Mouse (Mus musculus) c-Kit-positive CD71-positive TER-119-positive erythroid progenitor cells, embryonic 14.5 days (primary cell): ENCODE data around the gene Adam8.

ENCODE experiments used
- DNase-seq: peaks from one replicate; pipeline ENCODE4 v3.0.0-alpha.2; 2013; ENCODE audit warnings: low spot score

Gene Adam8

GRCm38 (mm10) chr7:139992406-139992805 lies at the start of gene Adam8:
TSS of gene Adam8 (minus strand) at chr7:139992562.
- peak; percentile 36 for DNase-seq

DNA sequence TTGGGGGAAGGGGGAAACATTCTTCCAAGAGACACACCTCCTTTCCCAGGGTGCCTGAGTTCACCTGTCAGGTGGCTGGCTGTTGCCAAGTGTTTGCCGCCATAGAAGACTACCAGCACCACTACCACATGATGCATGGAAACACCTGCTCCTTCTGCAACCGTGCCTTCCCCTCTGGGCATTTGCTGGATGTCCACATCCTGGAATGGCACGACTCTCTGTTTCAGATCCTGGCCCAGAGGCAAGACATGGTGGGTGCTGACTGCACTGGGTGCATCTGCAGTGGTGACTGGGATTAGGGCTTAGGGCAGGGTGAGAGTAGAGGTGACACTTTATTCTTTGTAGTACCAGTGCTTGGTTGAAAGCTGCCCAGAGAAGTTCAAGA lies 44.8 kb upstream of the Adam8 start:
- no peak for DNase-seq

DNA sequence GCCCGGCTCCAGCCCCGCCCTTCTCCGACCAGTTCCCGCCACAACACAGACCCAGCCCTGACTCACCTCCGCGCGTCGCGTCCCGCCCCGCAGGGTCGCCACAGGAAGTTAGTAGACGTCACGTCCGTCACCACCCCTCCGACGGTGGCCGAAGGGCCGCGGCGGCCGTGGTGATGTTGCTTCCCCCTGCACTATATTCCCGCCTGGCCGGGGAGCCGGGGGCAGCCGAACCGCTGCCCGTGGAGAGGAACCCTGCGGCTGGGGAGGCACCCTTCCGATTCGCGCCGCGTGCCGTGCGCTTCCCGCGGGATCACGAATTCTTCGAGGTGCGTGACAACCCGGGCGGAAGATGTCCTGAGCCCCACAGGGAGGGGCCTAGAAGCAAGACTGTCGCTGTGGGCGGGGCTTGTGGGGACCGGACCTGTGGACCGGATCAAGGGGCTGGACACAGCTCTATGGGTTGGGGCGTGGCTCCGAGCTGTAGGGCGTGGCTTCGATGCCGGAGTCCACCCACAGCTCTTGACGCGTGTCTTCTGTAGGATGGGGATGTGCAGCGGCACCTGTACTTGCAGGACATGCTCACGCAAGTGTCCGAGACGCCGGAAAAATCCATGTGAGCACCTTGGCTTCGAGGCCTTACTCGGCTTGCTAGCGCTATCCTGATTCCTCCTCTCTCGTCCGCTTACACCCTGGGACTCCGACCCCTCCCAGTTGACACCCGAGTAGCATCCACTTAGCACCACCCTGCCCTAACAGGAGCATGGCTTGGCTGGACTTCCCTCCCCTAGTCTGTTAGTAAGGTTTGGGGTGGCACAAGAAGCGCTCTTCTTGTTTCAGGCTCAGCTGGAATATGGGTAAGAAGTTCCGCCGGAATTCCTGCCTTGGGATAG lies 44.2 kb upstream of the Adam8 start, which contains the start of the genes Zfp511 and Tubgcp2:
Gene Zfp511, plus strand, starts transcription at position 111 of the 890 bp plus-strand sequence.
Gene Tubgcp2, minus strand, starts transcription at position 389 of the 890 bp plus-strand sequence.
- DNase-seq = peak; percentile 92

- DNase-seq = peak; percentile 24
These were observed 43.1 kb upstream of the Adam8 start for GRCm38 (mm10) chr7:140035456-140035855.

DNA sequence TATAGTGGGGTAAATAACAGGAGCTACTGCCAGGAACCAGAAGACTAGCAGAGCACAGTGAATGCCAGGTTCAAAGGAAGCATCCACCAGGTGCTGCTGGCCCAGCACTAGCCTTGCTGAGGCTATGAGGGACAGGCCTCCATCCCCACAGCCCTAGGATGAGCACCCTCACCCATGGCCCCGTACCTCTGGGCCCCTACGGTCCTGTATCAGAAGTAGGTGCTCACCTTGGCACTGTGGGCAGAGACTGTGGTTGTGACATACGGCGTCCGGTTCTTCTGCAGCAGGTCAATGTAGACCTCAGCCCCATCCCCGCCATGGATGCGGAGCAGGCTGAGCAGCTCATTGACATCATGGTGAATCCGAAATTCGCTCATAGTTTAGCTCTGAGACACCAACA lies 41.0 kb upstream of the Adam8 start:
- DNase-seq = no peak

DNA sequence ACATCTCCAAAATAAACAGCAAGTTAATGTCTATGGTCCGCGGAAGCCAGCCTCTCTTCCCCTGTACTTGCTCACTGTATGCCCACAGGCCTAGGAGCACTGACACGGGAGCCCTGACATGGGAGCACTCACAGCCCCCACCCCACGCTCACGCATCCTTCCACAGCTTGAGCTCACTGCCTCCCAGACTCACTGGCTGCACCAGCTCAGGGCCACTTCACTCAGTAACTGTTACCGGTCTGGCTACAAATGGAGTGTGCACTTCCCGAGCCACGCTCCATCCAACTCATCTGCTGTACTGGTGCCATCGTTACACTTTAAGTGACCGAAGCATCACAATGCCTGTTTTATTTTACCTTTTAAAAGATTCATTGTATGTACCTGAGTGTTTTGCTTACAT lies 40.0 kb upstream of the Adam8 start:
- DNase-seq = no peak

GRCm38 (mm10) chr7:140031771-140032170 lies 39.4 kb upstream of the Adam8 start:
- DNase-seq = no peak

GRCm38 (mm10) chr7:140011336-140011735 lies 19.0 kb upstream of the Adam8 start:
- DNase-seq = no peak

GRCm38 (mm10) chr7:140007781-140008180 lies 15.4 kb upstream of the Adam8 start:
- DNase-seq = no peak

DNA sequence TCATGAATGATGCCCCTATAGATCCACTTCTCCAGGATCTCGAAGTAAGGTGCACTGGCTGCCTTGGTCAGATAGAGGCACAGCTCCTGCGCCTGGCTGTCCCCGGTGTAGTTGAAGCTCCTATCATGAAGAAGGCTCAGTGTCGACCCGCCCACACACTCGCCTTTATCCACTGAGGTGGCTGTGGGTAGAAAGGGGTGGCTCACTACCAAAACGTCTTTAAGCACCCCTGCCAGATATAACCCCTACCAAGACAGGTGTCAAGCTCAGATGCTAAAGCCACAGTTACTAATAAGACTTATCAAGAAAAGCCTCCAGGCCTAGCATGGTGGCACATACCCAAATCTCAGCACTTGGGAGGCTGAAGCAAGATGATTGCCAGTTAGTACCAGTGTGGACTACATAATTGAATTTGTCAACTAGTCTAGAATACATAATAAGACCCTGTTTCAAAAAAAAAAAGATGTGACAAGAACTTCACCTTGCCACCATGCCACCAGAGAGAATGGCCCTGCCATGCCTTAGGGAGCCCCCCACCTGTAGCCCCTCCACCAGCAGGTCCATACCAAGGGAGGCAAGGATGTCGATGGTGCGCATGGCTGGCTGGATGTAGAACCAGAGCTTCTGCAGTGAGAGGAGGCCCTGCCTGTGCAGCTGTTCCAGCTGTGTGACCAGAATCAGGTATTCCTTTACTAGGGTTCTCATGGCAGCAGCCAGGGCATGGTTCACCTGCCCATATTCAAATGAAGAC lies 14.7 kb upstream of the Adam8 start:
- DNase-seq = no peak

GRCm38 (mm10) chr7:140004666-140005065 lies 12.3 kb upstream of the Adam8 start:
- DNase-seq = no peak

GRCm38 (mm10) chr7:140001086-140001740 lies 8.9 kb upstream of the Adam8 start:
- no peak for DNase-seq

GRCm38 (mm10) chr7:139998691-139999350 lies 6.5 kb upstream of the Adam8 start:
- DNase-seq = no peak

- DNase-seq = peak; percentile 54
These were observed 2.3 kb upstream of the Adam8 start for GRCm38 (mm10) chr7:139994676-139995075.

DNA sequence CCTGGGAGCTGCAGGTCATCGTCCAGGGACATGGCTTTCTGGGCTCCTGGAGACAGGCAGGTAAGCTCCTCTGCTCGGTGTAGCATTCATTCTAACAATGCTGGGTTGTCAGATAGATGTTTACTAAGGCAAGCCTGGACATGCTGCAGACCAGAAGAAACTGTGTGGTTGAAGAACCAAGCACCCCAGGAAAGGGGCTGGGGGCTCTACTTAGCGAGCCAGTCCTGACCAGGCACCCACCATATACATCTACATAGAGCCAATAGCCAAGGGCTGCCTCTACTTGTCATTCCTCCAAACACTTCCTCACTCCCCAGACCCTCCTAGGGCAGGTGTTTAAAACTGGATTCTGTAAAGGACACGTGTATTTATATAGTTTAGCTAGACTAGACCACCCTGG lies 1.8 kb upstream of the Adam8 start:
- no peak for DNase-seq

DNA sequence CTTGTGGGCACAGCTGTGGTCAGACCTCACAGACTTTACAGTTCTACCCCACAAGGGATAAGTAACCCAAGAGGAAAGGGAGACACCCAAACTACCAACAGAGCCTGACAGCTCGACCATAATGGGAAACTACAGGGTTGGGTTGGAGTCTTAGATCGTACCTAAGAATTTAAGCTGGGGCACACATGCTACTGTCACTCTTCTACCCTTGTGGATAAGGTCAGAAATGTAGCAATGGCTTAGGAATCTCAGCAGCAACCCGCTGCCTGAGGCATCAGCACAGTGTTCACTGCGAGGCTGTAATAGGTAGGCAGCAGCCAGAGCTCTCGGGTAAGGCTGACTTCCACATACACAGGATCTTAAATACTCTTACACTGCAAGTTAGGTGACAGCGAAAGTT lies 1.2 kb upstream of the Adam8 start:
- DNase-seq = no peak

DNA sequence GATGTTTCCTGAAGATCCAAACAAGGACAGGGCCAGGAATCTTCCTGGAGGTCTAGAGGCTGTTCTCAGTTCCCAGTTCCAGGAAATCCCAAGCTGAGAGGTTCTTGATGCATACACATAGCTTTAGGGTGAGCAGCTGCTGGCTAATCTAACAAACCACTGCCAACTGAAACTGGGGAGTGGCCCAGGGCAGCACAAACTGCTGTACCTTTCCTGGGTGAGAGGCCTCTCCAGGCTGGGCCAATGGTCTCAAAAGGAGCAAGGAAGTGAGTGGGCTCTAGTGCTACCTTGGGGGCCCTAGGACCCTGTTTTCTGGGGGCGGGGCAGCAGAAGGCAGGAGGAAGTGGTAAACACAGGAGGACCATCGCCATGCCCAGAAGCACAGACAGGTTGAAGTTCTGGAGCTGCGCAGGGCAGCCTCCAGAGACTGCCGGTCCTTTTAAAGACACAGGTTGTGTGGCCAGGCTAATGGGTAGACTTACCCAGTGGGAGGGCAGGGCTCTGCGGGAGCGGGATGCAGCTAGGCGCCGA lies 1.4 kb downstream of the Adam8 start:
- no peak for DNase-seq

- DNase-seq = no peak
These were observed 4.1 kb downstream of the Adam8 start for GRCm38 (mm10) chr7:139988272-139988671.

DNA sequence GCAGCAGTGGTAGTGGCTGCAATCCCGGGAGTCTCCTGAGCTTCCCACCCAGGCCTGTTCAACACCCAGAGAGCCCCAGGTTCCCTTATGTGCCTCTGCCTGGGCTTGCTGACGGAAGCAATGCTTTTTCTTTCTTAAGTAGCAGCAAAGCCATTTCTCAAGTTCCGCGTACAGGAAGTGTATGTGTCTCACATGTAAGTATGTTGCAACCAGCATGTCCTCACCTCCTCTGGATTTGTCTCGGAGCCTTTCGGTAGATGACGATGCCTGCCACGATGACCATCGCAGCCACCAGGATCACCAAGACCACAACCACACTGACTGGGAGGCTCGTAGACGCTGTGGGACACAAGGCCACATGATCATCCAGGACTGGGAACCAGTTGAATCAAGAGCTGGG lies 7.9 kb downstream of the Adam8 start:
- no peak for DNase-seq

DNA sequence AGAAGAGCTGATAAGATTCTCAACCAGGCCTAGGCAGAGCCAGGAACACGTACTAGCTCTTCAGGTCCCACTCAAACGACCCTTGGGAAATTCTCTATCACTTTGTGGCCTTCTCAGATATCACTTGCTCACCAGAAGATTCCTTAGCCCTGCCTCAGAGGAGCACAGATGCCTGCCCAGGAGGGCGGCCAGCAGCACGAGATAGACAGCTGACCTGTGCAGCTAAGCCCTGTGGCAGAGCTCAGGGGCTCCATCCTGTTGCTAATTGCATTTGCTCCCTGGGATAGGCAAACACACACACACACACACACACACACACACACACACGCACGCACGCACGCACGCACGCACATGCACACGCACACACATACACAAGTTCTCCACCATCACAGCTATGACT lies 10.3 kb downstream of the Adam8 start:
- no peak for DNase-seq

DNA sequence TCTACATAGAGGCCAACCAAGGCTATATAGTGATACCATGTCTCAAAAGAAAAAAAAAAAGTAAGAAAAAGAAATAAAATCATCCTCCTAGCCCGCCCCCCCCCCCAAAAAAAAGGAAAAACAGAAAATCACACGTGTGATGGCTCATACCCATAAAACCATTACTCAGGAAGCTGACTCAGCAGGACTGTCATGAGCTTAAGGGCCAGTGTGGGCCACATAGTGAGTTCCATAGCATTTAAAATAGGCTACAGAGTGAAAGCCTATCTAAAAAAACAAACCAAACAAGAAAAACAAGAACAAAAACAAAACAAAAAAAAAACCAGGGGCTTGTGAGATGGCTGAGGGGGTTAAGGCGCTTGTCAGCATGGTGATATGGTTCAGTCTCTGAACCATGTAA lies 11.6 kb downstream of the Adam8 start:
- no peak for DNase-seq
